In genomic region chr4:83314922-83315881, GRCm38 (mm10) we compare ENCODE assay signal across 8 mouse cellular contexts. TPM values are rescaled to one million over a fixed set of nuclear protein-coding genes. Genes with fewer than 3 reads are reported as not detected.
DNase-seq lines count a peak whose midpoint lies in the region; ATAC-seq and TF ChIP-seq lines count a peak whose summit lies in the region.

No protein-coding gene starts in this region.

- no peak overlapping the region for H3K4me2 ChIP-seq in limb, embryonic 12.5 days
- peak overlapping the region; percentile 41 for H3K4me2 ChIP-seq in kidney, postnatal 0 days (ENCODE audit: low read length)
- no peak overlapping the region for H3K4me2 ChIP-seq in midbrain, embryonic 14.5 days (ENCODE audit: low read length)

- 51% methylated on average over 13 of the region's 13 CpGs for WGBS in limb, embryonic 12.5 days
- 57% methylated on average over 13 of the region's 13 CpGs for WGBS in limb, embryonic 10.5 days
- 50% methylated on average over 13 of the region's 13 CpGs for WGBS in kidney, postnatal 0 days
- whole genome bisulfite sequencing in midbrain, embryonic 14.5 days: 60% methylated on average over 13 of the region's 13 CpGs

- ATAC-seq in limb, embryonic 12.5 days (ENCODE audit: insufficient number of reproducible peaks, insufficient read depth, low FRiP score, low TSS enrichment, low read depth): no peak
- no peak; the same call in 1 of the 2 replicates for ATAC-seq in kidney, postnatal 0 days (replicated peaks; ENCODE audit: low FRiP score, low read depth)
- no peak for ATAC-seq in midbrain, embryonic 14.5 days (ENCODE audit: low FRiP score, low TSS enrichment)

- no peaks in the 10 kb centered on the region for H3K27me3 ChIP-seq in limb, embryonic 12.5 days
- H3K27me3 ChIP-seq in limb, embryonic 10.5 days (ENCODE audit: low read depth, poor library complexity, severe bottlenecking): no peaks in the 10 kb centered on the region
- no peaks in the 10 kb centered on the region for H3K27me3 ChIP-seq in kidney, postnatal 0 days (ENCODE audit: insufficient read depth, low read length)
- no peaks in the 10 kb centered on the region for H3K27me3 ChIP-seq in midbrain, embryonic 14.5 days (ENCODE audit: control insufficient read depth, insufficient read depth, low read length)

- TF ChIP-seq CTCF in gastrocnemius, adult 2 months (IDR thresholded peaks at IDR 0.05): no peak
- TF ChIP-seq CTCF in kidney, postnatal 0 days (IDR thresholded peaks at IDR 0.05; ENCODE audit: low read depth): no peak

- no peak for DNase-seq in limb, embryonic 10.5 days (ENCODE audit: low spot score)
- DNase-seq in Muller cell, postnatal 12 days (ENCODE audit: inconsistent ontology term): peak; percentile 60
- DNase-seq in gastrocnemius, adult 2 months: peak; percentile 68
- DNase-seq in kidney, postnatal 0 days (ENCODE audit: low spot score): no peak
- DNase-seq in midbrain, embryonic 14.5 days: peak; percentile 19
- DNase-seq in embryo, embryonic 9.5 days (ENCODE audit: extremely low spot score): no peak
- no peak for DNase-seq in embryo, embryonic 11 days

- H3K36me3 ChIP-seq in limb, embryonic 12.5 days: no peaks in the 10 kb centered on the region
- no peaks in the 10 kb centered on the region for H3K36me3 ChIP-seq in limb, embryonic 10.5 days
- H3K36me3 ChIP-seq in kidney, postnatal 0 days (ENCODE audit: insufficient read depth, low read length): no peaks in the 10 kb centered on the region
- no peaks in the 10 kb centered on the region for H3K36me3 ChIP-seq in midbrain, embryonic 14.5 days (ENCODE audit: control insufficient read depth, insufficient read depth, low read length)

- peak overlapping the region; percentile 27; the same call in 1 of the 2 replicates for H3K9ac ChIP-seq in limb, embryonic 12.5 days (replicated peaks)
- H3K9ac ChIP-seq in kidney, postnatal 0 days (ENCODE audit: low read depth, low read length): 0 out of 2 replicates have a peak overlapping the region, but pooled peaks have one; percentile 3
- H3K9ac ChIP-seq in midbrain, embryonic 14.5 days (replicated peaks; ENCODE audit: low read length): no peak overlapping the region

- no peak overlapping the region for H3K4me3 ChIP-seq in limb, embryonic 12.5 days (replicated peaks)
- no peak overlapping the region for H3K4me3 ChIP-seq in limb, embryonic 10.5 days
- peak overlapping the region; percentile 68 for H3K4me3 ChIP-seq in gastrocnemius, adult 2 months
- no peak overlapping the region for H3K4me3 ChIP-seq in kidney, postnatal 0 days (replicated peaks; ENCODE audit: low read depth, low read length)
- no peak overlapping the region for H3K4me3 ChIP-seq in midbrain, embryonic 14.5 days (replicated peaks; ENCODE audit: low read depth, low read length)

- intact Hi-C loops in gastrocnemius, adult 2 months (cut with DNase I): no loop called here

- no peak overlapping the region for H3K27ac ChIP-seq in limb, embryonic 12.5 days
- no peak overlapping the region; the same call in 1 of the 2 replicates for H3K27ac ChIP-seq in limb, embryonic 10.5 days
- peak overlapping the region; percentile 82 for H3K27ac ChIP-seq in gastrocnemius, adult 2 months
- peak overlapping the region; percentile 37; the same call in 1 of the 2 replicates for H3K27ac ChIP-seq in kidney, postnatal 0 days
- no peak overlapping the region for H3K27ac ChIP-seq in midbrain, embryonic 14.5 days (replicated peaks; ENCODE audit: low read depth, low read length)

- H3K9me3 ChIP-seq in limb, embryonic 12.5 days: no peaks in the 10 kb centered on the region
- no peaks in the 10 kb centered on the region for H3K9me3 ChIP-seq in limb, embryonic 10.5 days (replicated peaks)
- H3K9me3 ChIP-seq in kidney, postnatal 0 days (replicated peaks; ENCODE audit: low read length): no peaks in the 10 kb centered on the region
- H3K9me3 ChIP-seq in midbrain, embryonic 14.5 days (ENCODE audit: control insufficient read depth, low read length): no peaks in the 10 kb centered on the region

- peaks cover 10% of the 10 kb centered on the region for H3K4me1 ChIP-seq in limb, embryonic 12.5 days (replicated peaks)
- peaks cover 13% of the 10 kb centered on the region for H3K4me1 ChIP-seq in limb, embryonic 10.5 days
- 0 out of 2 replicates have a peak, but pooled peaks cover 13% of the 10 kb centered on the region for H3K4me1 ChIP-seq in kidney, postnatal 0 days (replicated peaks; ENCODE audit: insufficient read depth, low read length)
- no peaks in the 10 kb centered on the region for H3K4me1 ChIP-seq in midbrain, embryonic 14.5 days (ENCODE audit: control insufficient read depth, insufficient read depth, low read length)

RNA-seq across cellular contexts. Expression of gene Ttc39b, which starts 8.9 kb away (rescaled TPM):
- polyA plus RNA-seq in limb, embryonic 12.5 days (2016; fragmentation: Nextera tagmentation; extraction: Ambion mirVana): 2.0 and 2.3 TPM in 2 replicates
- 1.4 and 2.1 TPM in 2 replicates for polyA plus RNA-seq in limb, embryonic 10.5 days (2016; fragmentation: Nextera tagmentation; extraction: Ambion mirVana)
- total RNA-seq in gastrocnemius, adult 2 months (2021): 1 to 10 TPM; 4.0 to 6.9 TPM
- polyA plus RNA-seq in kidney, postnatal 0 days (2015; fragmentation: Nextera tagmentation; extraction: Ambion mirVana): 3.8 and 4.8 TPM in 2 replicates
- polyA plus RNA-seq in midbrain, embryonic 14.5 days (2014; fragmentation: Nextera tagmentation; extraction: Ambion mirVana): 5.9 and 6.1 TPM in 2 replicates

Comparison
In these comparisons a context has a peak if more than half of its experiments do, and no peak if none do; other contexts are left out.
1. H3K27ac ChIP-seq: peak in gastrocnemius, adult 2 months (single experiment) and kidney, postnatal 0 days (single experiment); none in limb, embryonic 12.5 days (single experiment), limb, embryonic 10.5 days (single experiment) and midbrain, embryonic 14.5 days (single experiment).
2. DNase-seq: peak in Muller cell, postnatal 12 days (single experiment), gastrocnemius, adult 2 months (single experiment) and midbrain, embryonic 14.5 days (single experiment); none in limb, embryonic 10.5 days (single experiment), kidney, postnatal 0 days (single experiment), embryo, embryonic 9.5 days (single experiment) and embryo, embryonic 11 days (single experiment).